Mouse (Mus musculus): ENCODE data around the gene Il15ra.
"Not testable (repeated sequence)": the region's sequence is repeated elsewhere in the genome, so short reads cannot be mapped to it uniquely, and the experiment has no call there.

The Il15ra gene

GRCm38 (mm10) chr2:11708538-11708937 lies 3.4 kb downstream of the Il15ra start:
- DNase-seq (ENCODE audit: extremely low spot score, low spot score) = no peak

- not testable (repeated sequence) for DNase-seq (ENCODE audit: extremely low spot score, low spot score)
These were observed 5.0 kb downstream of the Il15ra start for GRCm38 (mm10) chr2:11710101-11710500.

GRCm38 (mm10) chr2:11712483-11712990 lies 7.4 kb downstream of the Il15ra start:
- no peak for DNase-seq (ENCODE audit: extremely low spot score, low spot score)

- no peak for DNase-seq (ENCODE audit: extremely low spot score, low spot score)
These were observed 7.9 kb downstream of the Il15ra start for GRCm38 (mm10) chr2:11713021-11713420.

GRCm38 (mm10) chr2:11714535-11714934 lies 9.4 kb downstream of the Il15ra start:
- DNase-seq (ENCODE audit: extremely low spot score, low spot score) = no peak

- DNase-seq (ENCODE audit: extremely low spot score, low spot score) = no peak
These were observed 13.5 kb downstream of the Il15ra start for GRCm38 (mm10) chr2:11718573-11718972.

- no peak for DNase-seq (ENCODE audit: extremely low spot score, low spot score)
These were observed 17.5 kb downstream of the Il15ra start for GRCm38 (mm10) chr2:11722564-11722963.

- DNase-seq (ENCODE audit: extremely low spot score, low spot score) = no peak
These were observed 22.5 kb downstream of the Il15ra start for GRCm38 (mm10) chr2:11727574-11727973.

- DNase-seq (ENCODE audit: extremely low spot score, low spot score) = no peak
These were observed 24.0 kb downstream of the Il15ra start for GRCm38 (mm10) chr2:11729091-11729490.

- DNase-seq (ENCODE audit: extremely low spot score, low spot score) = no peak
These were observed 27.9 kb downstream of the Il15ra start for GRCm38 (mm10) chr2:11732978-11733377.

GRCm38 (mm10) chr2:11735853-11736252 lies 30.8 kb downstream of the Il15ra start:
- no peak for DNase-seq (ENCODE audit: extremely low spot score, low spot score)

- no peak for DNase-seq (ENCODE audit: extremely low spot score, low spot score)
These were observed 33.7 kb downstream of the Il15ra start for GRCm38 (mm10) chr2:11738794-11739193.

GRCm38 (mm10) chr2:11739516-11740051 lies 34.5 kb downstream of the Il15ra start:
- no peak for DNase-seq (ENCODE audit: extremely low spot score, low spot score)

GRCm38 (mm10) chr2:11762541-11762940 lies 57.5 kb downstream of the Il15ra start:
- no peak for DNase-seq (ENCODE audit: extremely low spot score, low spot score)

GRCm38 (mm10) chr2:11765694-11766093 lies 60.6 kb downstream of the Il15ra start:
- no peak for DNase-seq (ENCODE audit: extremely low spot score, low spot score)

- no peak for DNase-seq (ENCODE audit: extremely low spot score, low spot score)
These were observed 61.5 kb downstream of the Il15ra start for GRCm38 (mm10) chr2:11766485-11767160.

- DNase-seq (ENCODE audit: extremely low spot score, low spot score) = no peak
These were observed 62.1 kb downstream of the Il15ra start for GRCm38 (mm10) chr2:11767161-11767545.

- DNase-seq (ENCODE audit: extremely low spot score, low spot score) = no peak
These were observed 66.6 kb downstream of the Il15ra start for GRCm38 (mm10) chr2:11771701-11772100.

- DNase-seq (ENCODE audit: extremely low spot score, low spot score) = no peak
These were observed 67.3 kb downstream of the Il15ra start for GRCm38 (mm10) chr2:11772401-11772800.

- no peak for DNase-seq (ENCODE audit: extremely low spot score, low spot score)
These were observed 69.3 kb downstream of the Il15ra start for GRCm38 (mm10) chr2:11774426-11774825.

- DNase-seq (ENCODE audit: extremely low spot score, low spot score) = no peak
These were observed 70.0 kb downstream of the Il15ra start for GRCm38 (mm10) chr2:11775121-11775520.

- no peak for DNase-seq (ENCODE audit: extremely low spot score, low spot score)
These were observed 71.3 kb downstream of the Il15ra start for GRCm38 (mm10) chr2:11776415-11776814.
